Mouse (Mus musculus) CH12.LX (cell line): ENCODE results near the gene Abcb10. TPM values are rescaled to one million over a fixed set of nuclear protein-coding genes. Genes with fewer than 3 reads are reported as not detected.
A peak's percentile ranks its signal among the peaks of the same experiment; 100 is the strongest.

ENCODE experiments used
- DNase-seq: peaks from one replicate; pipeline ENCODE4 v3.0.0-alpha.2; 2013; ENCODE audit errors: extremely low read depth
- H3K27ac ChIP-seq: 2 replicates; pipeline ENCODE4 v1.5.1; 2012; ENCODE audit warnings: low read depth, mild to moderate bottlenecking, control low read depth, moderate library complexity; ENCODE audit not compliant: insufficient read depth
- H3K27me3 ChIP-seq: replicated peaks from 2 replicates; pipeline ENCODE3; 2012; ENCODE audit warnings: inconsistent platforms
- H3K36me3 ChIP-seq, 2 experiments: replicated peaks in 1 of 2; 2 replicates each; pipeline versions ENCODE3 to v1.6.1; 2012; ENCODE audit warnings: inconsistent platforms in 1 of 2, low read length in 1 of 2, mild to moderate bottlenecking in 1 of 2, mixed read lengths in 1 of 2, moderate library complexity in 1 of 2; ENCODE audit not compliant: control insufficient read depth in 1 of 2, insufficient read depth in 1 of 2
- H3K4me1 ChIP-seq, 2 experiments: 2 replicates each; pipeline ENCODE4 v1.6.1; 2012; ENCODE audit warnings: inconsistent platforms in 1 of 2, moderate library complexity in 1 of 2; ENCODE audit not compliant: insufficient read depth in 2 of 2, control insufficient read depth in 1 of 2
- H3K4me2 ChIP-seq: 2 replicates; pipeline ENCODE4 v1.6.1; 2012; ENCODE audit warnings: low read depth, mild to moderate bottlenecking, control low read depth; ENCODE audit not compliant: poor library complexity, insufficient read depth, severe bottlenecking
- H3K4me3 ChIP-seq, 3 experiments: fragments of 150-350 bp in 1 of 3; sonication (generic) in 1 of 3; replicated peaks in 1 of 3; 2 replicates each; pipeline versions ENCODE3 to v1.5.1; 2011 to 2012; ENCODE audit warnings: low read depth in 2 of 3, low read length in 2 of 3, mild to moderate bottlenecking in 2 of 3, moderate library complexity in 2 of 3, control low read depth in 1 of 3, improper control_type of control experiment in 1 of 3, inconsistent platforms in 1 of 3, mixed read lengths in 1 of 3; ENCODE audit not compliant: poor library complexity in 1 of 3
- H3K79me2 ChIP-seq: replicated peaks from 2 replicates; pipeline ENCODE4 v1.6.1; 2012; ENCODE audit warnings: mild to moderate bottlenecking, moderate library complexity; ENCODE audit not compliant: control insufficient read depth, poor library complexity, insufficient read depth, severe bottlenecking; ENCODE audit errors: extremely low read depth
- H3K9ac ChIP-seq: 2 replicates; pipeline ENCODE4 v1.6.1; 2012; ENCODE audit warnings: low read depth, mild to moderate bottlenecking, control low read depth, moderate library complexity; ENCODE audit not compliant: insufficient read depth
- H3K9me3 ChIP-seq: replicated peaks from 2 replicates; pipeline ENCODE3; 2012; ENCODE audit warnings: low read length, inconsistent platforms, mixed read lengths
- BHLHE40 ChIP-seq: IDR thresholded peaks from 2 replicates; pipeline ENCODE4 v1.6.1; 2011; ENCODE audit warnings: mild to moderate bottlenecking, low read depth, low read length, improper control_type of control experiment
- CHD2 ChIP-seq: IDR thresholded peaks from 2 replicates; pipeline ENCODE4 v1.6.1; 2011; ENCODE audit warnings: low read length, improper control_type of control experiment
- CTCF ChIP-seq, 2 experiments: IDR thresholded peaks in 1 of 2; conservative IDR thresholded peaks in 1 of 2; 2 replicates each; pipeline ENCODE4 v1.5.1; 2011 to 2012; ENCODE audit warnings: low read depth in 2 of 2, low read length in 2 of 2, improper control_type of control experiment in 1 of 2, inconsistent platforms in 1 of 2, mild to moderate bottlenecking in 1 of 2, moderate library complexity in 1 of 2
- HCFC1 ChIP-seq: IDR thresholded peaks from 2 replicates; pipeline ENCODE4 v1.6.1; 2012; ENCODE audit warnings: low read depth, mild to moderate bottlenecking, inconsistent platforms, low read length, improper control_type of control experiment
- JUND ChIP-seq: conservative IDR thresholded peaks from 2 replicates; pipeline ENCODE4 v1.6.1; 2011; ENCODE audit warnings: low read depth, low read length, improper control_type of control experiment
- MAX ChIP-seq: IDR thresholded peaks from 2 replicates; pipeline ENCODE4 v1.6.1; 2011; ENCODE audit warnings: low read length, improper control_type of control experiment
- MYC ChIP-seq: IDR thresholded peaks from 2 replicates; pipeline ENCODE4 v1.6.1; 2011; ENCODE audit warnings: low read depth, mild to moderate bottlenecking, improper control_type of control experiment, low read length
- POLR2A ChIP-seq: IDR thresholded peaks from 2 replicates; pipeline ENCODE4 v1.6.1; 2011; ENCODE audit warnings: low read depth, mild to moderate bottlenecking, improper control_type of control experiment, low read length
- RAD21 ChIP-seq: IDR thresholded peaks from 2 replicates; pipeline ENCODE4 v1.6.1; 2011; ENCODE audit warnings: low read depth, mild to moderate bottlenecking, low read length, improper control_type of control experiment, moderate library complexity
- ZC3H11A ChIP-seq: IDR thresholded peaks from 2 replicates; pipeline ENCODE4 v1.6.1; 2012; ENCODE audit warnings: low read depth, mild to moderate bottlenecking, inconsistent platforms, low read length, improper control_type of control experiment
- ZMIZ1 ChIP-seq: IDR thresholded peaks from 2 replicates; pipeline ENCODE4 v1.6.1; 2012; ENCODE audit warnings: low read depth, mild to moderate bottlenecking, inconsistent platforms, low read length, improper control_type of control experiment
- dilution Hi-C: fragments of 300-500 bp; cut with MboI; formaldehyde crosslinking; loops from 2 replicates; pipeline ENCODE4 v1.14.3; 2020; ENCODE audit warnings: low sequenced_read_pairs; ENCODE audit not compliant: extremely low pct_unique_long_range_greater_than_20kb, extremely low pct_ligation_motif_present
- in situ Hi-C: fragments of 300-500 bp; cut with MboI; formaldehyde crosslinking; loops from 3 replicates; pipeline ENCODE4 v1.14.3; 2019; ENCODE audit warnings: low sequenced_read_pairs, low pct_ligation_motif_present, low pct_unique_long_range_greater_than_20kb, mixed read lengths
- polyA plus RNA-seq: library from polyadenylated mRNA; unstranded; fragments of >175 nt; gene quantifications from 2 replicates; pipeline ENCODE4 v1.2.1, GENCODE M21; 2012; ENCODE audit warnings: low read depth; ENCODE audit not compliant: insufficient read length
- total RNA-seq, 2 experiments: library from RNA; depleted of rRNA; stranded (reverse); fragments of 300-350 nt in 1 of 2; fragments of >200 nt in 1 of 2; gene quantifications; 2 replicates each; pipeline ENCODE4 v1.2.3; 2012 to 2014

The Abcb10 gene
- total and polyA plus RNA-seq, 3 experiments = 8.0 to 8.5 (median 8.1) TPM

GRCm38 (mm10) chr8:123993597-123993996 lies 10.7 kb upstream of the Abcb10 start:
- H3K36me3 ChIP-seq = peaks cover 28 to 63% of the 10 kb centered on the region in 2 experiments
- TF ChIP-seq MYC = no peak
- TF ChIP-seq, all 38 proteins: peak for 0

GRCm38 (mm10) chr8:123992587-123992986 lies 9.7 kb upstream of the Abcb10 start:
- Histone ChIP-seq H3K4me2 (no peak overlapping the region), H3K79me2 (no peaks in the 10 kb centered on the region), H3K27ac (no peak overlapping the region), H3K4me1 (no peaks in the 10 kb centered on the region), H3K9ac (no peak overlapping the region), H3K36me3 (peaks cover 23 to 54% of the 10 kb centered on the region in 2 experiments), H3K4me3 (no peak overlapping the region), H3K9me3 (no peaks in the 10 kb centered on the region), H3K27me3 (no peaks in the 10 kb centered on the region)
- in situ Hi-C loops (no loop called here), dilution Hi-C loops (no loop called here)
- no peak for DNase-seq
- no peak for TF ChIP-seq MAX
- peak in 1 of 2 experiments; percentile 47; a peak in 2 of 4 replicates for TF ChIP-seq CTCF (conservative IDR thresholded peaks at IDR 0.05 in 1 of 2, IDR thresholded peaks at IDR 0.05 in 1 of 2; ENCODE audit: low read depth in 2 of 2, low read length in 2 of 2)
- TF ChIP-seq JUND = no peak
- TF ChIP-seq POLR2A = no peak
- TF ChIP-seq RAD21 = peak; percentile 31
- TF ChIP-seq BHLHE40 = no peak

More at GRCm38 (mm10) chr8:123993597-123993996, 10.7 kb upstream of the Abcb10 start:
- Histone ChIP-seq H3K9ac (no peak overlapping the region), H3K27ac (no peak overlapping the region), H3K9me3 (no peaks in the 10 kb centered on the region), H3K4me1 (no peaks in the 10 kb centered on the region), H3K27me3 (no peaks in the 10 kb centered on the region), H3K4me2 (no peak overlapping the region), H3K79me2 (no peaks in the 10 kb centered on the region), H3K4me3 (no peak overlapping the region)
- dilution Hi-C loops = no loop called here
- no peak for DNase-seq
- in situ Hi-C loops = no loop called here

GRCm38 (mm10) chr8:123990277-123991049 lies 7.5 kb upstream of the Abcb10 start:
- no peak overlapping the region for H3K9ac ChIP-seq
- no peak overlapping the region for H3K27ac ChIP-seq
- H3K27me3 ChIP-seq = no peaks in the 10 kb centered on the region
- dilution Hi-C loops = no loop called here
- H3K4me3 ChIP-seq = no peak overlapping the region
- no peaks in the 10 kb centered on the region for H3K79me2 ChIP-seq
- no peaks in the 10 kb centered on the region for H3K9me3 ChIP-seq
- no peak for TF ChIP-seq ZC3H11A
- TF ChIP-seq HCFC1 = no peak
- TF ChIP-seq CHD2 = no peak
- TF ChIP-seq ZMIZ1 = no peak
- TF ChIP-seq, all 38 proteins: peak for 0
- in situ Hi-C loops = no loop called here
- Histone ChIP-seq H3K36me3 (peaks cover 9 to 43% of the 10 kb centered on the region in 2 experiments), H3K4me2 (no peak overlapping the region), H3K4me1 (no peaks in the 10 kb centered on the region)
- DNase-seq = no peak
